In the genomic region with DNA sequence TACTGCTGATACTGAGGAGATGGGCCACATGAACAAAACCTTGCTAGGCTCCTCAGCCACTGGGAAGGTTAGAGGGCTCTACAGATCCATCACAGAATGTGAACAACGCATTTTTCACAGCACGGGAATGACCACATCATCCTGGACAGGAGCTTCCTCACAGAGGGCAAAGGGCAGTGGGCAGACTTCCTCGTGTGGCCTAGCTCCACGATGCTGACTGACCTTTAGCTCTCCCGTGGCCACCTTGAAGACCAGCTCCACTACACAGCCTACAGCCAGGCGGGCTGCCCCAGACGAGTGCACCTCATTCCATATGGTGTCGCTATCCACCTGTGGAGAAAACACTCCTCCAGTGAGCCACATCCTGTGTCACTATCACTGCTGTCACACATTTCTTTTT, we compare ENCODE assay signal across 24 mouse cellular contexts.
DNase-seq lines count a peak whose midpoint lies in the region; ATAC-seq and TF ChIP-seq lines count a peak whose summit lies in the region.
"Had no signal": no experiment of that assay in that cellular context is flagged by ENCODE, and none has a peak within 500 bp of the region (broad histone marks: within the 10 kb centered on the region; RNA-seq: fewer than 3 reads in every experiment).

No protein-coding gene starts in this region.

- H3K36me3 ChIP-seq in liver, adult 2 months (ENCODE audit: control insufficient read depth, insufficient read depth, low read length) = peaks cover 2% of the 10 kb centered on the region; the same call in 1 of the 2 replicates
- peaks cover 2% of the 10 kb centered on the region for H3K36me3 ChIP-seq in liver, embryonic 11.5 days (ENCODE audit: control insufficient read depth, insufficient read depth, low read length)

- H3K4me2 ChIP-seq in liver, embryonic 11.5 days = no peak overlapping the region
- H3K4me2 ChIP-seq: embryonic facial prominence, embryonic 13.5 days; forebrain, embryonic 12.5 days; heart, embryonic 13.5 days; limb, embryonic 15.5 days; neural tube, embryonic 12.5 days had no signal

- H3K4me1 ChIP-seq in cerebellum, adult 2 months (ENCODE audit: control insufficient read depth, insufficient read depth, low read length) = no peaks in the 10 kb centered on the region
- H3K4me1 ChIP-seq in liver, adult 2 months (ENCODE audit: control insufficient read depth, insufficient read depth, low read length) = 0 out of 2 replicates have a peak, but pooled peaks cover 2% of the 10 kb centered on the region
- no peaks in the 10 kb centered on the region for H3K4me1 ChIP-seq in liver, embryonic 11.5 days (replicated peaks; ENCODE audit: control insufficient read depth, insufficient read depth, low read length)
- H3K4me1 ChIP-seq: heart, embryonic 13.5 days; neural tube, embryonic 12.5 days had no signal

- H3K27ac ChIP-seq in cerebellum, adult 2 months (ENCODE audit: insufficient read depth, low read length) = no peak overlapping the region
- H3K27ac ChIP-seq in liver, adult 2 months (replicated peaks; ENCODE audit: insufficient read depth, low read depth, low read length) = no peak overlapping the region
- no peak overlapping the region for H3K27ac ChIP-seq in liver, embryonic 11.5 days (ENCODE audit: low read depth, low read length)
- H3K27ac ChIP-seq: embryonic facial prominence, embryonic 13.5 days; forebrain, embryonic 12.5 days; heart, adult 2 months; heart, embryonic 13.5 days; hindbrain, postnatal 0 days; kidney, postnatal 0 days; limb, embryonic 15.5 days; neural tube, embryonic 12.5 days had no signal

- ATAC-seq in liver, embryonic 11.5 days (replicated peaks; ENCODE audit: low FRiP score) = no peak
- ATAC-seq: hindbrain, postnatal 0 days had no signal

- TF ChIP-seq POLR2A in cerebellum, adult 2 months (IDR thresholded peaks at IDR 0.05; ENCODE audit: borderline replicate concordance, insufficient read depth, low read length) = no peak
- no peak for TF ChIP-seq POLR2A in liver, adult 2 months (IDR thresholded peaks at IDR 0.05; ENCODE audit: extremely low read depth, insufficient read depth, low read length)

- 82% methylated on average over 8 of the region's 8 CpGs for WGBS in cerebellum, adult 2 months
- WGBS in liver, adult 2 months = 28% methylated on average over 8 of the region's 8 CpGs
- WGBS in liver, embryonic 11.5 days = 67% methylated on average over 8 of the region's 8 CpGs

- H3K4me3 ChIP-seq in cerebellum, adult 2 months (replicated peaks; ENCODE audit: insufficient read depth, low read depth, low read length) = no peak overlapping the region
- no peak overlapping the region for H3K4me3 ChIP-seq in liver, adult 2 months (ENCODE audit: insufficient read depth, low read depth, low read length)
- H3K4me3 ChIP-seq in liver, embryonic 11.5 days (ENCODE audit: low read depth, low read length) = no peak overlapping the region
- H3K4me3 ChIP-seq: embryonic facial prominence, embryonic 13.5 days; erythroblast, embryonic 14.5 days; forebrain, embryonic 12.5 days; heart, adult 2 months; heart, embryonic 13.5 days; limb, embryonic 15.5 days; neural tube, embryonic 12.5 days had no signal

- 0 out of 2 replicates have a peak, but pooled peaks have one; percentile 4 for TF ChIP-seq CTCF in cerebellum, adult 2 months (IDR thresholded peaks at IDR 0.05; ENCODE audit: borderline replicate concordance, insufficient read depth, low read depth, low read length)
- TF ChIP-seq CTCF in liver, adult 2 months (IDR thresholded peaks at IDR 0.05; ENCODE audit: low read depth, low read length) = no peak

- H3K9me3 ChIP-seq in liver, embryonic 11.5 days (ENCODE audit: control insufficient read depth, low read length) = no peaks in the 10 kb centered on the region
- H3K9me3 ChIP-seq: embryonic facial prominence, embryonic 13.5 days; forebrain, embryonic 12.5 days; heart, embryonic 13.5 days; limb, embryonic 15.5 days; neural tube, embryonic 12.5 days had no signal

- no peak for DNase-seq in cerebellum, adult 2 months
- DNase-seq in cerebellum, adult 11-12 months = no peak
- peak; percentile 67 for DNase-seq in liver, adult 2 months (ENCODE audit: extremely low read depth, low read depth, low spot score)
- DNase-seq in liver, embryonic 11.5 days (ENCODE audit: low spot score) = no peak
- peak; percentile 71 to 82 for DNase-seq in kidney, postnatal 25 days
- DNase-seq in layer of hippocampus, adult 18-20 months (ENCODE audit: low spot score in 2 of 2) = no peak
- DNase-seq in left cerebral cortex, adult 11 months (ENCODE audit: low spot score) = no peak
- DNase-seq: cerebellum, adult 9-11 months; gastrocnemius, postnatal 36 days; heart, adult 2 months; heart, postnatal 14 days; left cerebral cortex, postnatal 4 days; lung, postnatal 4 days; midbrain, embryonic 14.5 days; right cerebral cortex, postnatal 25 days; spleen, adult 18-20 months had no signal

- no peak overlapping the region for H3K9ac ChIP-seq in liver, adult 2 months (ENCODE audit: low read depth, low read length)
- no peak overlapping the region for H3K9ac ChIP-seq in liver, embryonic 11.5 days (ENCODE audit: low read depth, low read length)
- H3K9ac ChIP-seq: embryonic facial prominence, embryonic 13.5 days; forebrain, embryonic 12.5 days; heart, embryonic 13.5 days; limb, embryonic 15.5 days; neural tube, embryonic 12.5 days had no signal

- no peaks in the 10 kb centered on the region for H3K79me2 ChIP-seq in liver, adult 2 months (ENCODE audit: control insufficient read depth, insufficient read depth, low read length)

- no peaks in the 10 kb centered on the region for H3K27me3 ChIP-seq in cerebellum, adult 2 months (ENCODE audit: control insufficient read depth, insufficient read depth, low read length)
- H3K27me3 ChIP-seq in liver, adult 2 months (ENCODE audit: control insufficient read depth, insufficient read depth, low read length) = no peaks in the 10 kb centered on the region
- no peaks in the 10 kb centered on the region for H3K27me3 ChIP-seq in liver, embryonic 11.5 days (replicated peaks; ENCODE audit: control insufficient read depth, insufficient read depth, low read length)
- H3K27me3 ChIP-seq: embryonic facial prominence, embryonic 13.5 days; forebrain, embryonic 12.5 days; heart, embryonic 13.5 days; limb, embryonic 15.5 days; neural tube, embryonic 12.5 days had no signal

Comparison
In these comparisons a context has a peak if more than half of its experiments do, and no peak if none do; other contexts are left out.
1. DNase-seq: peak in liver, adult 2 months (single experiment) and kidney, postnatal 25 days (2 of 2); none in cerebellum, adult 2 months (0 of 2), cerebellum, adult 11-12 months (single experiment), liver, embryonic 11.5 days (single experiment), layer of hippocampus, adult 18-20 months (0 of 2) and left cerebral cortex, adult 11 months (single experiment).